Mouse (Mus musculus) ZHBTc4 (cell line): ENCODE measurements around the gene A630023A22Rik.

Source experiments
- DNase-seq: peaks from one replicate; pipeline ENCODE4 v3.0.0-alpha.2; 2011; ENCODE audit warnings: low read depth, low spot score

A630023A22Rik gene

GRCm38 (mm10) chr14:34086806-34087205 is 15.7 kb downstream of the A630023A22Rik start:
- DNase-seq: no peak

- peak; percentile 31 for DNase-seq
Measured at GRCm38 (mm10) chr14:34085731-34086130, 16.8 kb downstream of the A630023A22Rik start, which contains the start of gene Anxa8. Gene Anxa8, plus strand, starts transcription at chr14:34085981.

GRCm38 (mm10) chr14:34080321-34080997 is 22.1 kb downstream of the A630023A22Rik start:
- peak; percentile 89 for DNase-seq

- DNase-seq: no peak
Measured at GRCm38 (mm10) chr14:34078293-34078692, 24.3 kb downstream of the A630023A22Rik start.

- no peak for DNase-seq
Measured at GRCm38 (mm10) chr14:34077222-34077621, 25.3 kb downstream of the A630023A22Rik start.

- DNase-seq: no peak
Measured at GRCm38 (mm10) chr14:34075346-34075745, 27.2 kb downstream of the A630023A22Rik start.

- DNase-seq: peak; percentile 50
Measured at GRCm38 (mm10) chr14:34071665-34072064, 30.9 kb downstream of the A630023A22Rik start.

GRCm38 (mm10) chr14:34052516-34052915 is 50.0 kb downstream of the A630023A22Rik start, which contains the start of gene Antxrl:
Gene Antxrl, plus strand, starts transcription at chr14:34052707.
- DNase-seq: no peak

- no peak for DNase-seq
Measured at GRCm38 (mm10) chr14:34050101-34050779, 52.3 kb downstream of the A630023A22Rik start.

GRCm38 (mm10) chr14:34043341-34043740 is 59.2 kb downstream of the A630023A22Rik start:
- no peak for DNase-seq

GRCm38 (mm10) chr14:34041241-34041640 is 61.3 kb downstream of the A630023A22Rik start:
- no peak for DNase-seq

- no peak for DNase-seq
Measured at GRCm38 (mm10) chr14:34033841-34034610, 68.5 kb downstream of the A630023A22Rik start.

GRCm38 (mm10) chr14:34026710-34027109 is 75.8 kb downstream of the A630023A22Rik start:
- no peak for DNase-seq

GRCm38 (mm10) chr14:34016938-34017337 is 85.6 kb downstream of the A630023A22Rik start:
- no peak for DNase-seq

- DNase-seq: no peak
Measured at GRCm38 (mm10) chr14:34016381-34016780, 86.2 kb downstream of the A630023A22Rik start, which contains the start of gene Gm5460. Gene Gm5460, plus strand, starts transcription at chr14:34016758.

GRCm38 (mm10) chr14:34015063-34015462 is 87.5 kb downstream of the A630023A22Rik start, which contains the start of gene Gm30083:
Gene Gm30083, minus strand, starts transcription at chr14:34015182.
- DNase-seq: no peak

GRCm38 (mm10) chr14:34002358-34002757 is 100.2 kb downstream of the A630023A22Rik start:
- no peak for DNase-seq

GRCm38 (mm10) chr14:34001445-34001844 is 101.1 kb downstream of the A630023A22Rik start:
- no peak for DNase-seq
